16 mouse cellular contexts compared by ENCODE assay signal in the genomic region with DNA sequence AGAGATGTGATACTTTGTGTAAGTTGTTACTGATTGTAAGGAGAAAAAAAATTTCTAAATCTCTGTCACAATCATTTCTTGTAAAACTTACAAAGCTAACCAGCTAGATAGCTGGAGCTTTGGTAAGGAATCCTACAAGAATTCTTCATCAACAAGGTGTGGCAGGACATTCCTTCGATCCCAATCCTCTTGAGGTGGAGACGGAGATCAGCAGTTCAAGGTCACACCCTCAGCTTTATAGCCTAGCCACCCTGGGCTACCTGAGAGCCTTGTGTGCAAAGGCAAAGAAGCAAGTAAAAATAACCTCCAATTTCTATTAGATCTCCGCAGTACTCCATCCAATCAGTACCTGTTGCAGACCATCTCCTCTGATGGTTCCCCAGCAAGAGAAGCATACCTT.
"Had no signal": no experiment of that assay in that cellular context is flagged by ENCODE, and none has a peak within 500 bp of the region (broad histone marks: within the 10 kb centered on the region; RNA-seq: fewer than 3 reads in every experiment).

No protein-coding gene starts in this region.

- H3K4me2 ChIP-seq: neural tube, embryonic 12.5 days; neural tube, embryonic 13.5 days; neural tube, embryonic 15.5 days; stomach, embryonic 15.5 days had no signal

- H3K4me3 ChIP-seq: neural tube, embryonic 12.5 days; neural tube, embryonic 13.5 days; neural tube, embryonic 15.5 days; stomach, embryonic 15.5 days had no signal

- H3K27ac ChIP-seq: neural tube, embryonic 12.5 days; neural tube, embryonic 13.5 days; neural tube, embryonic 15.5 days; stomach, embryonic 15.5 days; stomach, postnatal 0 days had no signal

- H3K27me3 ChIP-seq: neural tube, embryonic 12.5 days; neural tube, embryonic 13.5 days; neural tube, embryonic 15.5 days; stomach, embryonic 15.5 days had no signal

- DNase-seq: retina, postnatal 1 day; right cerebral cortex, adult 18-20 months; right cerebral cortex, postnatal 14 days; right cerebral cortex, postnatal 25 days; right cerebral cortex, postnatal 4 days; spleen, adult 18-20 months; thymus, adult 2 months; thymus, postnatal 14 days; thymus, postnatal 25 days; thymus, postnatal 36 days; thymus, postnatal 4 days had no signal

- H3K9me3 ChIP-seq: neural tube, embryonic 12.5 days; neural tube, embryonic 13.5 days; neural tube, embryonic 15.5 days; stomach, embryonic 15.5 days had no signal

- H3K4me1 ChIP-seq: neural tube, embryonic 12.5 days; neural tube, embryonic 13.5 days; neural tube, embryonic 15.5 days; stomach, embryonic 15.5 days had no signal

- H3K36me3 ChIP-seq: neural tube, embryonic 12.5 days; neural tube, embryonic 13.5 days; neural tube, embryonic 15.5 days; stomach, embryonic 15.5 days had no signal

- H3K9ac ChIP-seq: neural tube, embryonic 12.5 days; neural tube, embryonic 13.5 days; neural tube, embryonic 15.5 days; stomach, embryonic 15.5 days had no signal
